Mouse (Mus musculus): ENCODE measurements at regions not wholly inside any gene's neighbourhood (a gene's known extent, or its start where the extent isn't known, plus 50 kb on each side); places are given as distances from the start of the nearest gene placed in this dataset.

DNA sequence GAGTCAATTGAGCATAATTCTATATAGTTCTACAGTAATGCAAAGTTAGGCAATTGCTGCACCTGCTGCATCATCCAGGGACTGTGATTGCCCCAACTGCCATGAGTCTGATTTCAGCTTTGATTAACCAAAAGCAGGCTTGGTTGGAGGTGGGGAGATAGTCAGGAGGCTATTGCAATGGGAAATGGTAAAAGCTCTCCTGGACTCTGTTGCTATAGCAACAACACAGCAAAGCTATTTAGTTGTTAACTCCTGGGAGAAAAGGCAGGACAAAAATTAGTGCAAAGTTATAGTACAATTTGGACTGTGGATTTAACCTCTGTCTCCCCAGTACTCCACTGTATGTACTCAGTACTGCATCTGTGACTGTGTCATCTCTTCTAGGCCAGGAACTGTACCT is 51.7 kb upstream of the Rasgrf1 start:
- DNase-seq (ENCODE audit: low spot score) = no peak

- no peak for DNase-seq (ENCODE audit: low spot score)
Observed at GRCm38 (mm10) chr9:89850491-89851282, 59.0 kb upstream of the Rasgrf1 start.

DNA sequence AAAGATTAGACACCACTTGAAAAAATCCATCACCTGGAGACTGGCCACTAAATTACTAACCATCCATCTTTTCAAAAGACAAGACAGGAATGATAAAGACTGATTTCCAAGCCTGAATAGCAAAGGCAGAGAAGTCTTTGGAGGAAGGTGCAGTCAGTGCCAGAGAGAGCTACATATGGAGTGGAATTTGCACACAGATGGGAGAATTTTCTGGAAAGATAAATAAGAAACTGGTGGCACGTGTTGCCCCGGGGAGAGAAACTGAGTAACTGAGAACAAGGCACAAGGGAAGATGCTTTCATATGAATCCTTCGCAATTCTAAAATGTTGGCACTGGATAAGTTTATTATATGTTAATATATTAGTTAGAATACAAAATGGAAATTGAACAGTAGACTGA is 59.8 kb upstream of the Rasgrf1 start:
- no peak for DNase-seq (ENCODE audit: low spot score)

DNA sequence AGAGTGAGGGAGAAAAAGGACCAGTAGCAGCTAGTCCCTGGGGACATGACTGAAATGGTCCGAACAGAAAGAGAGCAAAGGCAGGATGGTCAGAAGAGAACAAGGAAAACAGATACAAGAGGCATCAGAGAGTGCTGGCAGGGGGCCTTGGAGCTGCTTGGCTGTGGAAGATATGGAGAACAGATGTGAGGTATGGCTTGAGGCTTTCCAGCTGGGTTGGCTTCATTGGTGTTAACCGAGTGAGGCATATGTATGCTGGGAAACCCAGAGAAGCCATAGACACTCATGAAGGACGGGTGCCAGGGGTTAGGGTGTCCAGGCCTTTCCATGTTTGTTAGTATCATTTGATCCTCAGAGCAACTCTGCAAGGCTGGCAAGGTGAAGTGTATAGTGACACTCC is 61.1 kb upstream of the Rasgrf1 start:
- no peak for DNase-seq (ENCODE audit: low spot score)

- no peak for DNase-seq (ENCODE audit: low spot score)
Observed at GRCm38 (mm10) chr9:89846973-89847372, 62.7 kb upstream of the Rasgrf1 start.

DNA sequence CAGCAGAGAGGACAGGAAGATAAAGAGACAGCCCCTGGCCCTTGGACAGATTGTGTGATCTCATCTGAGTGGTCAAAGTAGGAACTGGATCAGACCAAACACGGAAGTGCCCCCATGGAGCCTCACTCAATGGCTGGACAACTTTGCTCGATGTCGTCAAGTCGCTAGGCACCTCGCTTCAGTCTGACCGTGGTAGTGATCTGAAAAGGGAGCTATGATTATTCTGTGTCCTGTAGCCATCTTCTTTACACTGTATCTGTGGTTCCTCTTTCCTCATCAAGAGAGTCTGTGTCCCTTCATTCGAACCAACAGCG is 67.0 kb upstream of the Rasgrf1 start:
- no peak for DNase-seq (ENCODE audit: low spot score)

DNA sequence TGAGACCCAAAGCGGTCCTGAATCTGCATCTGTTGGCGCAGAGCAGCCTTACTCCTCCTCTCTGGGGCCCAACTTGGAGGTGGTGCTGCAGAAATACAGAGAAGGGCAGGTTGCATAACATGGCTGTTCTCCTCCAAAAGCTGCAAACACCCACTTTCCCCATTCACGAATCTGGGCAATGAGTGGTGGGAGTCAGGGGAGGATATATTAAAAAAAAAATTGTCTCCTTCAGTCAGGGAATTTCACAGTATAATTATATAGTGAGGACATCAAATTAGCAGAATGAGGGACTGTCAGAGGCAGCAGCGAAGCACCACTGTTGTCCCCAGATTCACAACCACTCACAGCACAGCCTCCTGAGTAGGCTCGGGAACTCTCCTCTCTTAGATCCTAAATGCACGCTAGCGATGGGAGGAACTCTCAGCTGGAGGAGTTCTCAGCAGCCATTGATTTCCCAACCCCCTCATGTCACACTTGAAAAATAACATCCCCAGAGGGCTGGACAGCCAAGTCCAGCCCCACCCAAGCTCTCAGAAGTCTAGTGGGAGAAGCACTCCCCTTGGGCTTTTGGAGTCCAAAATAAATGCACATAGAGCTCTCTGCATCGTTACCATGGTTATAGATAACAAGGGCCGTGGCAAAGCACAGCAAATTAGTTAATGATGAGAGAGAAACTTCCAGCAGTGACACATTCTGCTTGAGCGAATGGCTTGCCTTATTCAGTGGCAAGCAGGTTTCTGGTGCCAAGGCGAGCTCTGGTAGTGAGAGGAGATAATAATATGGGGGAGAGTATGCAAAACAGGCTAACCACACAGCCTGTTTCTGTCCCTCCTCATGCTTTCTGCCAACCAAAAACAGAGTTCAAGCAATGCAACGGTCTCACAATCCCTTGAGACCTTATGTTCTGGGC is 67.6 kb upstream of the Rasgrf1 start:
- DNase-seq (ENCODE audit: low spot score) = no peak

GRCm38 (mm10) chr9:89841371-89841770 is 68.3 kb upstream of the Rasgrf1 start:
- no peak for DNase-seq (ENCODE audit: low spot score)

- no peak for DNase-seq (ENCODE audit: low spot score)
Observed at GRCm38 (mm10) chr9:89836454-89837245, 73.1 kb upstream of the Rasgrf1 start.

DNA sequence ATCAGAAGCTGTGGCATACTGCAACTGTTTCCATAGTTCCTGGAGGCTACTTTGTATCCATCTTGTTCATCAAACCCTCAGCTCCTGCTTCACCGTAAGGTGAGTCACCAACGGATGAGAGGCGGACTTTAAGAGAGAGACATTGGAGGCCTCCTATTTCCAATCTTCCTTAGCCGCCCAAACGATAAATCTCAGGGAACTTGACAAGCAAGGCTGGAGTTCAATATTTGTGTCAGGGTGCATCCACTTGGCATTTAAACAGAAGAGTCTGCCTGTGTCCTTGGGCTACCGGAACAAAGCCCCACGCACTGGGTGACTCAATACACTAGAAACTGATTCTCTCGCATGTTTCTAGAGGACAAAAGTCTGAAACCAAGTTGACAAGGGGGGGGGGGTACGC is 76.1 kb upstream of the Rasgrf1 start:
- DNase-seq (ENCODE audit: low spot score) = no peak

DNA sequence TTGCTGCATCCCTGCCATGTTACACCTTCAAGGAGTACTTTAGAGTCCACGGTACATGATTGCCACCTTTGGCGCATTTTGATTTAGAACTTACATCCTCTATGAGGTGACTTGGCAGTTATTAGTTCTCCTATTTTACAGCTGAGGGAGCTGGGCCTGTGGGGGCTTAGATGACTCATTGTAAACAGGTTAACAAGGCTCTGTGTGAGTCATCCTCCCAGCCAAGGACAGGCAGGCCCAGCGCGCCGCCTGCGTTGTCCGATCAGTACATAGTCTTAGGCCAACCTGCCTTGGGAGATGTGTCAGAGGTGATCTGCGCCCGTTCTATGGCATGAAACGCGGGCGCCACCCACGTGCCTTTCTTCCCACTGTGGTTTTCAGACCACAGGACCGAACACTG is 77.9 kb upstream of the Rasgrf1 start:
- no peak for DNase-seq (ENCODE audit: low spot score)

DNA sequence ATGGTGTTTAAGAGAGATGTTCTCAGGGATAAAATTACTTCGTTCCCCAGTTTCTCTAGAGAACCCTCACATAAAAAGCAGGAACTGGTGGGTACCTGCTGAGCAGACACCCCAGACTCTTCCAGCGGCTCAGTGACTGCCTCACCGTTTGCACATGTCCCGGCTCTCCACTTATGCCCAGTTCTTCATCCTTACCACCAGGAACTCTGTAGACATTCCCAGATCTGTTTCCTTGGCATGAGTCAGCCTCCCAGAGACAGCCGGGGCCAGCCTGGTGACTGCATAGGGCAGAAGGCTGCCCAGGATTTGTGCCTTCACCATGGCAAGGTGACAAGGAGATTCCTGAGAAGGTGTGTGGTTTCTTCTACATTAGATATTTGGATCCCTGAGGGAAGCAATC is 81.6 kb upstream of the Rasgrf1 start:
- DNase-seq (ENCODE audit: low spot score) = no peak

- DNase-seq (ENCODE audit: low spot score) = no peak
Observed at GRCm38 (mm10) chr9:89827564-89827963, 82.1 kb upstream of the Rasgrf1 start.

DNA sequence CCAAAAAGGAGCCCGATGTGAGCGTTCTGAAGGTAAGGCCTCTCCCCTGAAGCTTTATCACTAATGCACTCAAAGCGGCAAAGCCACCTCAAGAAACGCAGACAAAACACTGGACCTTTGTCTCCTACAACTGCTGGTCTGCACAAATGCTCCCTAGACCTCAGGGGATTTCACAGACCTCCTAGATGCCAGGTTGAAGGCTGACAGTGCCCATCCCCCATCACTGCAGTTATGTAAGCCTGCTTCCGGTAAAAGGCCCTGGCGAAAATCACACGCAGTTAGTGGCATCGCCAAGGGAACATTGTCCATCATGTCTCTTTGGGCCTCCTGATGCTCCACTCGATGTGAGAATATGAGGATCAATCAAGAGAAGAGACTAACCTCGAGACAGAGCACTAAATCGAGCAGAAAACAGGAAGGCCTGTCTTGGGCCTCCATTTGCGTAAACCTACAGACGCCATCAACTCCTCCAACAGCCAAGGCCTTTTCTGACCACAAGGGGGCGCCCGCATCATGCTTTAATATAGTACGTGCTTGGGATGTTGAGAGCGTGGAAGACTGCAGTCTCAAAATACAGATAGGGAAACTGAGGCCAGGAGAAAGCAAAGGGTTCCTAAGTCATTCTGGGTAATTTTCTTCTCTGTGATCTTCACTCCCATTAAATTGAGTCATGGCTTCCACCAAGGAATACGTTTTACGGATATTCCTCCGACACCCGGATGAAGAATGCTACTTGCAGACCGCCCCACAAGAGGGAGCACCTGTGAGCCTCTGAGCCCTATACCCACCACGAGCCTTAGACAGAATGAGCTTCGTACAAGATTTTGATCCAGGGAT is 82.8 kb upstream of the Rasgrf1 start:
- DNase-seq (ENCODE audit: low spot score) = peak; percentile 84

DNA sequence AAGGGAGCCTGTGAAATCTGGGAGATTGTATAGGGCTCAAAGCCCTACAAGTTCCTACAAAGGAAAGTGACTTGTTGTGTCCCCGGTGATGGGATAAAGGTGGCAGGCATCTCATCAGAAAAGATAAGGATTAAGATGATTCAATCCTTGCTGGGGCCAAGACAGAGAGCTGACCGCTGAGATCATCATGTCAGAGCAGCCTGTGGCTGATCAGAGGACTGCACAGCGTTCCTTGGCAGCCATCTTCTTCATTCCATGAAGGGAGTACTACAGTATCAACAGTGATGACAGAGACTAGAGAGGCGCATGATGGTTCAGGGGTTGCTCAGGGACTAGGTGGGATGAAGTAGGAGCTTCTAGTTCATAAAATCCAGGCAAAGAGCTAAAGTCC is 83.6 kb upstream of the Ankrd34c start:
- no peak for DNase-seq (ENCODE audit: low spot score)

DNA sequence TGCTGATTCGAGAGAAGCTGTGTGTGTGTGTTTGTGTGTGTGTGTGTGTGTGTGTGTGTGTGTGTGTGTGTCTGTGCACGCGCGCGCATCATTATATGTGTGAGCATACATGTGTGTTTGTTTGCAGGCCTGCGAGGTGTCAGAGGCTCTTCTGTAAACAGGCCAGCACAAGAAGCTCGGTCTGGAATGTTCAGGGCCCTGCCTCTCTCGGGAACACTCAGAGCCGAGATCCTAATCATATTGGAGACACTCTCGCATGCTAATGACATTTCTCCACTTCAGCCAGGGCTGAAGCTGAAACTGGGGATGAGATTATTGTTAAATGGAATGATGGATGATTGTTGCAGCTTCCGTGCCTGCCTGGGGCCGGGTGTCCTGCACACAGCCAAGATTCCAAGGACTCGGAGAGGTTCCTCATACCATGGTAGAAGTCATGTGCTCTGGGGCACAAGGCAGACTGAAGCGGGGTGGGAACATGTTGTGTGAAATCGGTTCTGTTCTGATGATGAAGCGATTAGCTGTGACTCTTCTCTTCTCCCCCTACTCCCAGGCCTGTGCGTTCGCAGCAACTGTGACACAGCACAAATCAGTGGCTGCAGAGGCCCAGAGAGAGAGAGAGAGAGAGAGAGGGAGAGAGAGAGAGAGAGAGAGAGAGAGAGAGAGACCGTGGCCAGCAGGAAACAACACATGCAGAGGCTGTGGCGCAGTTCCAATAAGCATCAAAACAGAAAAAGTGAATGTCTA is 83.0 kb upstream of the Ankrd34c start:
- no peak for DNase-seq (ENCODE audit: low spot score)

GRCm38 (mm10) chr9:89813616-89814318 is 75.5 kb upstream of the Ankrd34c start:
- no peak for DNase-seq (ENCODE audit: low spot score)

GRCm38 (mm10) chr9:89807381-89807780 is 69.1 kb upstream of the Ankrd34c start:
- DNase-seq (ENCODE audit: low spot score) = no peak

- no peak for DNase-seq (ENCODE audit: low spot score)
Observed at GRCm38 (mm10) chr9:89802658-89803057, 64.4 kb upstream of the Ankrd34c start.

GRCm38 (mm10) chr9:89793018-89793417 is 54.7 kb upstream of the Ankrd34c start:
- DNase-seq (ENCODE audit: low spot score) = peak; percentile 43

Data from thymus, postnatal 0 days (tissue).